Mouse (Mus musculus): Measurements from ENCODE around the gene Fam222a. TPM values are rescaled to one million over a fixed set of nuclear protein-coding genes. Genes with fewer than 3 reads are reported as not detected.

The Fam222a gene
- polyA plus RNA-seq, 1 experiment from 2014 or later, result 0.63 TPM

GRCm38 (mm10) chr5:114640809-114641208, 73.0 kb downstream of the Fam222a start:
- Histone ChIP-seq H3K36me3 (no peaks in the 10 kb centered on the region), H3K4me1 (replicated peaks) (peaks cover 9% of the 10 kb centered on the region; the same call in 1 of the 2 replicates), H3K4me3 (no peak overlapping the region), H3K27me3 (replicated peaks) (peaks cover 71% of the 10 kb centered on the region), H3K27ac (ENCODE audit: poor library complexity, severe bottlenecking) (no peak overlapping the region), H3K9ac (no peak overlapping the region), H3K9me3 (replicated peaks) (no peaks in the 10 kb centered on the region), H3K4me2 (no peak overlapping the region)
- ATAC-seq (ENCODE audit: insufficient number of reproducible peaks, low FRiP score), result no peak
- WGBS, result 75% methylated on average over 10 of the region's 10 CpGs

DNA sequence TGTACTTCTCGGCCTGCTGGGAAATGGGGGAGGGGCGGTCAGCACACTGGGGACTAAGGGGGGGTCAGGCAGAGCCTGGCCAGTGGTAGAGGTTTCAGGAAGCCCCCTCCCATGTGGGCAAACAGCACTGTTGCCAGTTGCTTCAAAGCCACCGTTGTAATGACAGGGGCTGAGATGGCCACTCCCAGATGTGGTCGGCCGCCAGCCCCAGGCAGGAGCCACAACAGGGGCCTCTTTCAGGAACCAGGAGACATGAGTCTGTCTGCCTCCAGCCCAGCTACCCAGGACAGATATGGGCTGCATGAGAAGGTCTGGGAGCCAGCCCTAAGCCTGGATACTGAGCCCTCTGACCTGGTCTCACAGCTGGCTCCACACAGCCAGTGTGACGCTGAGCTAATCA, 77.1 kb downstream of the Fam222a start:
- Histone ChIP-seq H3K9ac (no peak overlapping the region), H3K27me3 (replicated peaks) (peaks cover 60% of the 10 kb centered on the region), H3K4me3 (no peak overlapping the region), H3K9me3 (replicated peaks) (no peaks in the 10 kb centered on the region), H3K4me1 (replicated peaks) (peaks cover 12% of the 10 kb centered on the region), H3K27ac (ENCODE audit: poor library complexity, severe bottlenecking) (no peak overlapping the region), H3K36me3 (no peaks in the 10 kb centered on the region), H3K4me2 (no peak overlapping the region)
- ATAC-seq (ENCODE audit: insufficient number of reproducible peaks, low FRiP score), result 0 out of 2 replicates have a peak, but pooled peaks have one; percentile 2
- WGBS, result 36% methylated on average over 6 of the region's 6 CpGs

- no peaks in the 10 kb centered on the region for H3K36me3 ChIP-seq
- no peak overlapping the region for H3K4me2 ChIP-seq
- no peak overlapping the region for H3K9ac ChIP-seq
- H3K27me3 ChIP-seq (replicated peaks), result peaks cover 59% of the 10 kb centered on the region
- peaks cover 22% of the 10 kb centered on the region for H3K4me1 ChIP-seq (replicated peaks)
- no peak overlapping the region for H3K27ac ChIP-seq (ENCODE audit: poor library complexity, severe bottlenecking)
- H3K4me3 ChIP-seq, result no peak overlapping the region
- ATAC-seq (ENCODE audit: insufficient number of reproducible peaks, low FRiP score), result no peak
- no peaks in the 10 kb centered on the region for H3K9me3 ChIP-seq (replicated peaks)
- 82% methylated on average over 5 of the region's 5 CpGs for WGBS
These were observed 78.1 kb downstream of the Fam222a start for GRCm38 (mm10) chr5:114645916-114646315.

DNA sequence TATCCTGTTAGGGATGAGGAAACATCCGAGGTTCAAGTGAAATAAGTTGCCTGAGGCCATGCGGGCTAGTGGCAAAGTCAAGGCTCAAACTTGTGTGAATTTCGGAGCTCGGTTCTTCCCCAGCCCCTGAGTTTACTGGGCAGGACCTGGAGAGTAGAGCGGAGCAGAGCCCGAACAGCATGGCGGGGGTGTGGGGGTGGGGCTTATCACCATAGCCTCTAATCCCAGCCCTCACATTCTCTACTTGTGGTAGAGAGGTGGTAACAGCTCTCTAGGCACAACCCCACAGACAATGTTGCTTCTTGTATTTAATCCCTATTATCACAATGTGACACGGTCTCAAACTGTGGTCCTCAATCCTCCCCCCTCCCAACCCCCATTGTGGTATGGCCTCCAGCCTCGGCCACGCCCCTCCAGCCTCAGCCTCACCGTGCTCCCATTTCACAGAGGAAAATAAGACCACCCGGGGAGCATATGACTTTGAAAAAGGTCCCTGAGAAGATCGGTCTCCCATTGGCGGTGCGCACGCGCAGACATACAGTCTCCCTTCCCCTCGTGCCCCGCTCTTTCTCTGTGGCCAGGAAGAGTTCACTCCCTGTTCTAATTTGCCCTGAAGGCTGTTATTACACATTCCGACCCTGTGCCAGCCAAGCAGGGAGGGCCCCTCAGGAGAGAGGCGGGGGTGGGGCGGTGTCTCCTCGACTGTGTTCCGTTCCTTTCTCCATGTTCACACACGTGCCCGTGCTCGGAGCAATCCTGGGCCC, 79.6 kb downstream of the Fam222a start:
- Histone ChIP-seq H3K4me1 (replicated peaks) (peaks cover 29% of the 10 kb centered on the region), H3K27me3 (replicated peaks) (peaks cover 49% of the 10 kb centered on the region), H3K9ac (peak overlapping the region; percentile 48), H3K4me3 (peak overlapping the region; percentile 33), H3K27ac (ENCODE audit: poor library complexity, severe bottlenecking) (no peak overlapping the region), H3K4me2 (peak overlapping the region; percentile 70), H3K9me3 (replicated peaks) (no peaks in the 10 kb centered on the region), H3K36me3 (no peaks in the 10 kb centered on the region)
- peak; percentile 60 for ATAC-seq (ENCODE audit: insufficient number of reproducible peaks, low FRiP score)
- 4% methylated on average over 27 of the region's 27 CpGs for WGBS

GRCm38 (mm10) chr5:114648728-114649311, 81.0 kb downstream of the Fam222a start:
- H3K4me1 ChIP-seq (replicated peaks), result peaks cover 29% of the 10 kb centered on the region

DNA sequence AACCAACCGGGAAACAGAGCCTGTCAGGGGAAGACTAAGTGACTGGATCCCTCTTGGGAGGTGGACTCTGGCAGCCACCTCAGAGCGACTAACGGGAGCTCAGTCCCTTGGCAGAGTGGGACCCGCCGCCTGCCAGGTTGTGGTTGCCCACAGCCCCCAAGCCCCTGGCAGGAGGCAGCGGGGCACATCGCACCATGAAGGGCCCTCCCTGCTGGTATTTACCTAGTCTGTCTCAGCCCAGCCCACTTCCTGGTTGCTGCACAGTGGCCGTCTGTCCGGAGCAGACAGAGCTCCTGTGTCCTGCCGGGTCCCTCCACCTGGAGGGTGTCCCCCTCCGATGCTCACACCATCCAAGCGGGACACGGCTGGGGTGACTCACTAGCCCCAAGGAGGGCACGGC, 83.2 kb downstream of the Fam222a start:
- no peak overlapping the region for H3K4me3 ChIP-seq
- H3K4me1 ChIP-seq (replicated peaks), result peaks cover 29% of the 10 kb centered on the region
- no peak overlapping the region; the same call in 1 of the 2 replicates for H3K9ac ChIP-seq
- H3K9me3 ChIP-seq (replicated peaks), result no peaks in the 10 kb centered on the region
- no peaks in the 10 kb centered on the region for H3K36me3 ChIP-seq
- H3K27ac ChIP-seq (ENCODE audit: poor library complexity, severe bottlenecking), result no peak overlapping the region
- peaks cover 60% of the 10 kb centered on the region for H3K27me3 ChIP-seq (replicated peaks)
- WGBS, result 34% methylated on average over 14 of the region's 14 CpGs
- no peak for ATAC-seq (ENCODE audit: insufficient number of reproducible peaks, low FRiP score)
- H3K4me2 ChIP-seq, result peak overlapping the region; percentile 36

More at GRCm38 (mm10) chr5:114648728-114649311, 81.0 kb downstream of the Fam222a start:
- Histone ChIP-seq H3K27me3 (replicated peaks) (peaks cover 53% of the 10 kb centered on the region), H3K36me3 (no peaks in the 10 kb centered on the region), H3K4me3 (no peak overlapping the region), H3K27ac (ENCODE audit: poor library complexity, severe bottlenecking) (no peak overlapping the region), H3K9me3 (replicated peaks) (no peaks in the 10 kb centered on the region), H3K9ac (no peak overlapping the region), H3K4me2 (no peak overlapping the region)
- WGBS, result 74% methylated on average over 11 of the region's 11 CpGs
- no peak for ATAC-seq (ENCODE audit: insufficient number of reproducible peaks, low FRiP score)

- Histone ChIP-seq H3K27me3 (replicated peaks) (peaks cover 60% of the 10 kb centered on the region), H3K27ac (ENCODE audit: poor library complexity, severe bottlenecking) (no peak overlapping the region), H3K4me3 (no peak overlapping the region), H3K36me3 (no peaks in the 10 kb centered on the region), H3K4me1 (replicated peaks) (peaks cover 29% of the 10 kb centered on the region), H3K4me2 (peak overlapping the region; percentile 36), H3K9ac (no peak overlapping the region), H3K9me3 (replicated peaks) (no peaks in the 10 kb centered on the region)
- no peak for ATAC-seq (ENCODE audit: insufficient number of reproducible peaks, low FRiP score)
- 25% methylated on average over 3 of the region's 3 CpGs for WGBS
These were observed 83.6 kb downstream of the Fam222a start for GRCm38 (mm10) chr5:114651449-114651848.

DNA sequence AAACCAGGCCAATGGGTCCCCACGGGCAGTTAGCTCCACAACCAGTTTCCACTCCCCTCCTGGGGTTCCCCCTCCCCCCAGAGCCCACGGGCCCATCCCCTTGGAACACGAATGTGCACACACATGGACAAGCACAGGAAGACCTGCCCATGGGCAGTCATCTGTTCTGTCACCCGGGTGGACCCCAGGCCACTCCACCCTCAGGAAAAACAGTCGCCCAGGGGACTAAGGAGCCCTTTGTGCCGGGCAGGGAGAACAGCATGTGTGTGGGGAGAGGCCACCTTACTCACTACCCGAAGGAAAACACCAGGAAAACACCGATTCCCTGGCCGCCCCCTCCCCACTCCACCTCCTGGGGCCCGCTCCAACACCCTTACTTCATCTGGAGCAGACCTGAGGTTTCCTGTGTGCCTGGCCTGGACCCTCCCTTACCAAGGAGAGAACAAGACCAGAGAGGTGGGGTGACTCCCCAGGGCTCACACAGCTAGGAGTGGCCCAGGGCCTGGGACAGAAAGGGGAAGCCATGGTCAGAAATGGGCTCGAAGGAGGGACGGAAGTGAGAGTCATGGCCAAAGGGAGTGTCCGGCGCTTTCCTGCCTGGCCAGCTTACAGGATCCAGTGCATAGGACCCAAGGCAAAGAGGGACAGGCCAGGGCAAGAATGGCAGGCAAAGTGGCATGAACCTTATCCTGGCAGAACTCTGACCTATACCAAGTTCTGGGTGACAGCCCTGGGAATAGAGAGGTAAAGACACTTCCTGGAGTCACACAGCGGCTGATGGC, 86.0 kb downstream of the Fam222a start:
- Histone ChIP-seq H3K27me3 (replicated peaks) (peaks cover 75% of the 10 kb centered on the region), H3K4me1 (replicated peaks) (peaks cover 28% of the 10 kb centered on the region), H3K9me3 (replicated peaks) (no peaks in the 10 kb centered on the region), H3K27ac (ENCODE audit: poor library complexity, severe bottlenecking) (no peak overlapping the region), H3K4me3 (no peak overlapping the region), H3K4me2 (no peak overlapping the region), H3K36me3 (no peaks in the 10 kb centered on the region), H3K9ac (no peak overlapping the region)
- 57% methylated on average over 15 of the region's 15 CpGs for WGBS
- ATAC-seq (ENCODE audit: insufficient number of reproducible peaks, low FRiP score), result no peak

- H3K27ac ChIP-seq (ENCODE audit: poor library complexity, severe bottlenecking), result no peak overlapping the region
- no peaks in the 10 kb centered on the region for H3K36me3 ChIP-seq
- peaks cover 20% of the 10 kb centered on the region for H3K4me1 ChIP-seq (replicated peaks)
- H3K4me3 ChIP-seq, result no peak overlapping the region
- H3K27me3 ChIP-seq (replicated peaks), result peaks cover 76% of the 10 kb centered on the region
- 85% methylated on average over 5 of the region's 5 CpGs for WGBS
- no peak overlapping the region for H3K9ac ChIP-seq
- no peak for ATAC-seq (ENCODE audit: insufficient number of reproducible peaks, low FRiP score)
- H3K4me2 ChIP-seq, result no peak overlapping the region
- no peaks in the 10 kb centered on the region for H3K9me3 ChIP-seq (replicated peaks)
These were observed 87.9 kb downstream of the Fam222a start for GRCm38 (mm10) chr5:114655721-114656120.

DNA sequence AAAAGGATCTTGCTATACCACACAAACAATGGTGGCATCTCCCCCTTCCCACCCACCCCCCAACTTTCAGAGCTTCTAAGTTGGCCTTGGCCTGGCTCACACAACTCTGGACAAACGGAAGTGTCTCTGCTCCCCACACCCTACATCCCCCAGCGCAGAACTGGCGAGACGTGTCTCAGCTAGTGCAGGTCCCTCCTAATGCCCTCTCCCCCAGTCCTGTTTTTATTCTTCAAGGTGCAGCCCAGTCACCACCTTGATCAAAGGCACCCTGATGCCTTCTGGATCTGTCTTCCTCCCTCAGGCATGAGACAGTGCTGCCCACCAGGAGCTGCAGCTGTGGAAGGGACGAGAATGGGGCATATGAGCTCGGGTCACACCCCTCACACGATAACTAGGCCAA, 88.5 kb downstream of the Fam222a start:
- Histone ChIP-seq H3K27ac (ENCODE audit: poor library complexity, severe bottlenecking) (no peak overlapping the region), H3K9ac (no peak overlapping the region), H3K27me3 (replicated peaks) (peaks cover 78% of the 10 kb centered on the region), H3K9me3 (replicated peaks) (no peaks in the 10 kb centered on the region), H3K4me3 (no peak overlapping the region), H3K4me1 (replicated peaks) (peaks cover 14% of the 10 kb centered on the region), H3K4me2 (no peak overlapping the region), H3K36me3 (no peaks in the 10 kb centered on the region)
- 70% methylated on average over 7 of the region's 7 CpGs for WGBS
- ATAC-seq (ENCODE audit: insufficient number of reproducible peaks, low FRiP score), result no peak

DNA sequence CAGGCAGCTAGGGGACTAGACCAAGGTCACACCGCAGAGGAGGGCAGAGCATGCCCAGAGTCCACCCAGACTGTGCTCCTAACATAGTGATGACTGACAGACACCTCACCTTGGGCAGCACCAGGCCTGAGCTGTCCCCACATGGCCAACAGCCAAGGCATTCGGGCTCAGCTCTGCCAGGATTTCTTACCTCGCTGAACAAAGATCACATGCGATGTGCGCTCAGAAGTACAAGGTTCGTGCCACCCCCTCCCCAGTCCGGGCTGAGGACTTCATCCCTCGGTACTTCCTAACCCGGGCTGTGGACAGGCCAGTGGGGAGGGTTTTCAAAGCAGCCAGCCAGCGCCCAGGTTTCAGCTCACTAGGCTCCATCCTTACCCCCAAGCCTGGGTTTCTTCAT, 89.6 kb downstream of the Fam222a start:
- Histone ChIP-seq H3K9ac (no peak overlapping the region), H3K9me3 (replicated peaks) (no peaks in the 10 kb centered on the region)
- WGBS, result 32% methylated on average over 10 of the region's 10 CpGs

More for the DNA sequence above, 89.6 kb downstream of the Fam222a start:
- Histone ChIP-seq H3K4me1 (replicated peaks) (peaks cover 11% of the 10 kb centered on the region; the same call in 1 of the 2 replicates), H3K4me2 (peak overlapping the region; percentile 87), H3K27ac (ENCODE audit: poor library complexity, severe bottlenecking) (no peak overlapping the region), H3K27me3 (replicated peaks) (peaks cover 72% of the 10 kb centered on the region), H3K4me3 (peak overlapping the region; percentile 57), H3K36me3 (no peaks in the 10 kb centered on the region)
- no peak for ATAC-seq (ENCODE audit: insufficient number of reproducible peaks, low FRiP score)

Data from heart, embryonic 12.5 days (tissue).